Mouse (Mus musculus): ENCODE data around the gene Cabp4. TPM values are rescaled to one million over a fixed set of nuclear protein-coding genes. Genes with fewer than 3 reads are reported as not detected.

Gene Cabp4
- polyA plus RNA-seq, 1 experiment, result 2.2 TPM

GRCm38 (mm10) chr19:4118350-4118749 is 25.5 kb downstream of the Cabp4 start:
- Histone ChIP-seq H3K36me3 (ENCODE audit: control insufficient read depth, insufficient read depth, low read length) (peaks cover 21% of the 10 kb centered on the region), H3K27ac (ENCODE audit: insufficient read depth, low read length) (peak overlapping the region; percentile 72), H3K4me3 (ENCODE audit: extremely low read depth, insufficient read depth, insufficient read length) (no peak overlapping the region), H3K4me1 (ENCODE audit: control insufficient read depth, insufficient read depth, insufficient read length) (peaks cover 35% of the 10 kb centered on the region), H3K27me3 (ENCODE audit: control insufficient read depth, insufficient read depth, low read length) (no peaks in the 10 kb centered on the region)
- TF ChIP-seq POLR2A (IDR thresholded peaks at IDR 0.05; ENCODE audit: low read depth, low read length) (no peak), CTCF (IDR thresholded peaks at IDR 0.05; ENCODE audit: extremely low read depth, insufficient read depth, insufficient read length, insufficient replicate concordance) (no peak)
- no peak for DNase-seq (ENCODE audit: low read depth in 1 of 2, low spot score in 2 of 2)
- WGBS, result 80% methylated on average over 2 of the region's 2 CpGs

DNA sequence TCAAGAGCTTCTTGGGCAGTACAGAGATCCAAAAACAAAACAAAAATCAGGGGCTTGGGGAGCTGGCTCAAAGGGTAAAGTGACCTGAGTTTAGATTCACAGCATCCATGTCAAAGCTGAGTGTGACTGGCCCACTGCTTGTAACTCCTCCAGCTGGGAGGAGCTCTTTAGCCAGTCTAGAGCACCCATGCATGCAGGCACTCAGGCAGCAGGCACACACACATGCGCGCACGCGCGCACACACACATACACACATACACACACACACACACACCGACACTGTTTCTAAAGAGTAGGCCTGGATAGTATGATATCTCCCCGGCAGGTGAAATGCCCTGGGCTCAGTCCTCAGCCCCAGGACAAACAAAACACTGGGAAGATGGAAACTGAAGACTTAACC is 26.8 kb downstream of the Cabp4 start:
- WGBS, result 57% methylated on average over 7 of the region's 7 CpGs
- peaks cover 29% of the 10 kb centered on the region for H3K36me3 ChIP-seq (ENCODE audit: control insufficient read depth, insufficient read depth, low read length)
- H3K4me3 ChIP-seq (ENCODE audit: extremely low read depth, insufficient read depth, insufficient read length), result no peak overlapping the region
- TF ChIP-seq POLR2A (IDR thresholded peaks at IDR 0.05; ENCODE audit: low read depth, low read length) (no peak), CTCF (IDR thresholded peaks at IDR 0.05; ENCODE audit: extremely low read depth, insufficient read depth, insufficient read length, insufficient replicate concordance) (no peak)
- H3K27me3 ChIP-seq (ENCODE audit: control insufficient read depth, insufficient read depth, low read length), result no peaks in the 10 kb centered on the region
- DNase-seq (ENCODE audit: low read depth in 1 of 2, low spot score in 2 of 2), result no peak
- H3K27ac ChIP-seq (ENCODE audit: insufficient read depth, low read length), result peak overlapping the region; percentile 15; the same call in 1 of the 2 replicates
- peaks cover 36% of the 10 kb centered on the region for H3K4me1 ChIP-seq (ENCODE audit: control insufficient read depth, insufficient read depth, insufficient read length)

GRCm38 (mm10) chr19:4115816-4116215 is 28.0 kb downstream of the Cabp4 start:
- no peak for DNase-seq (ENCODE audit: low read depth in 1 of 2, low spot score in 2 of 2)
- H3K27ac ChIP-seq (ENCODE audit: insufficient read depth, low read length), result peak overlapping the region; percentile 1; the same call in 1 of the 2 replicates
- H3K4me3 ChIP-seq (ENCODE audit: extremely low read depth, insufficient read depth, insufficient read length), result no peak overlapping the region
- peaks cover 35% of the 10 kb centered on the region for H3K4me1 ChIP-seq (ENCODE audit: control insufficient read depth, insufficient read depth, insufficient read length)
- peaks cover 38% of the 10 kb centered on the region for H3K36me3 ChIP-seq (ENCODE audit: control insufficient read depth, insufficient read depth, low read length)
- TF ChIP-seq CTCF (IDR thresholded peaks at IDR 0.05; ENCODE audit: extremely low read depth, insufficient read depth, insufficient read length, insufficient replicate concordance), result no peak
- no peak for TF ChIP-seq POLR2A (IDR thresholded peaks at IDR 0.05; ENCODE audit: low read depth, low read length)
- WGBS, result 94% methylated on average over 11 of the region's 11 CpGs
- H3K27me3 ChIP-seq (ENCODE audit: control insufficient read depth, insufficient read depth, low read length), result no peaks in the 10 kb centered on the region

DNA sequence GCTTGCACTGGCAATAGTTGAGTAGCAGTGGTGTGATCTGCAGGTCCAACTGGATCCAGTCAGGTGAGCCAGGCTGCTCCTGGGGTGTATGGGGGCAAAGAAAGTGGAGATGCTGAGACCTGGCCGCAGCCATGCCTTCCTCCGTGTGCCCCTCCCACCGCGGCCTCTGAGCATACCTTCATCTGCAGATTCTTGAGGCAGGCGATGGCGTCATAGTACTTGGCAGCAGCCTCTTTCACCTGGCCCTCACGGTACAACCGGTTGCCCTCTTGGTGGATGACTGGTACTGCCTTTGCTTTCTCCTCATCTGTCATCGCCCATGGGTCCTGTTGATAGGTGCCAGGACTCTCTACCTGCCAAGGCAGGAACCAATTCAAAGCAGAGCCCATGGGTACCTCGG is 28.7 kb downstream of the Cabp4 start:
- TF ChIP-seq POLR2A (IDR thresholded peaks at IDR 0.05; ENCODE audit: low read depth, low read length), result no peak
- TF ChIP-seq CTCF (IDR thresholded peaks at IDR 0.05; ENCODE audit: extremely low read depth, insufficient read depth, insufficient read length, insufficient replicate concordance), result no peak
- H3K27ac ChIP-seq (ENCODE audit: insufficient read depth, low read length), result peak overlapping the region; percentile 95
- no peaks in the 10 kb centered on the region for H3K27me3 ChIP-seq (ENCODE audit: control insufficient read depth, insufficient read depth, low read length)
- H3K36me3 ChIP-seq (ENCODE audit: control insufficient read depth, insufficient read depth, low read length), result peaks cover 41% of the 10 kb centered on the region
- DNase-seq (ENCODE audit: low read depth in 1 of 2, low spot score in 2 of 2), result no peak
- WGBS, result 96% methylated on average over 10 of the region's 10 CpGs
- peaks cover 29% of the 10 kb centered on the region for H3K4me1 ChIP-seq (ENCODE audit: control insufficient read depth, insufficient read depth, insufficient read length)
- no peak overlapping the region for H3K4me3 ChIP-seq (ENCODE audit: extremely low read depth, insufficient read depth, insufficient read length)

DNA sequence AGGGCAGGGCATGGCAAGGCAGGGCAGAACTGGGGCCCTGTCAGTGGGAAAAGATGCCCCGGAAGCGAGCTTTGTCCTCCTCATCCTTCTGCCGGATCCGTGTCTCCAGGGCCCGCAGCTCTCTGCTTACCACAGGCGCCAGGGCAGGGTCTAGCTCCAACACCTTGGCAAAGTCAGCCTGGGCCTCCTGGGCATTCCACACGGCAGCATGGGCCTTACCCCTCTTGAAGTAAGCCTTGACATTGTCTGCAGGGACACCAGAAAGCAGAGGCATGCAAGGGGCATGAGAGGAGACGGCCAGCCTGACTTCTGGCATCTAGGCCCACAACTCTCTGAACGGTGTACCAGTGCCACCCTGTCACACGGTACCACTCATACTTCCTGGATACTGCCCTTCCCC is 29.3 kb downstream of the Cabp4 start:
- Histone ChIP-seq H3K27me3 (ENCODE audit: control insufficient read depth, insufficient read depth, low read length) (no peaks in the 10 kb centered on the region), H3K36me3 (ENCODE audit: control insufficient read depth, insufficient read depth, low read length) (peaks cover 41% of the 10 kb centered on the region), H3K27ac (ENCODE audit: insufficient read depth, low read length) (peak overlapping the region; percentile 95), H3K4me3 (ENCODE audit: extremely low read depth, insufficient read depth, insufficient read length) (no peak overlapping the region), H3K4me1 (ENCODE audit: control insufficient read depth, insufficient read depth, insufficient read length) (peaks cover 27% of the 10 kb centered on the region)
- DNase-seq (ENCODE audit: low read depth in 1 of 2, low spot score in 2 of 2), result no peak
- WGBS, result 78% methylated on average over 10 of the region's 10 CpGs
- TF ChIP-seq POLR2A (IDR thresholded peaks at IDR 0.05; ENCODE audit: low read depth, low read length) (no peak), CTCF (IDR thresholded peaks at IDR 0.05; ENCODE audit: extremely low read depth, insufficient read depth, insufficient read length, insufficient replicate concordance) (no peak)

- WGBS, result under 1% methylated on average over 5 of the region's 5 CpGs
- H3K27me3 ChIP-seq (ENCODE audit: control insufficient read depth, insufficient read depth, low read length), result no peaks in the 10 kb centered on the region
- no peak overlapping the region for H3K4me3 ChIP-seq (ENCODE audit: extremely low read depth, insufficient read depth, insufficient read length)
- H3K4me1 ChIP-seq (ENCODE audit: control insufficient read depth, insufficient read depth, insufficient read length), result peaks cover 27% of the 10 kb centered on the region
- peaks cover 41% of the 10 kb centered on the region for H3K36me3 ChIP-seq (ENCODE audit: control insufficient read depth, insufficient read depth, low read length)
- peak in 1 of 2 experiments; percentile 69 for DNase-seq (ENCODE audit: low read depth in 1 of 2, low spot score in 2 of 2)
- H3K27ac ChIP-seq (ENCODE audit: insufficient read depth, low read length), result peak overlapping the region; percentile 95
- TF ChIP-seq POLR2A (IDR thresholded peaks at IDR 0.05; ENCODE audit: low read depth, low read length), result no peak
- TF ChIP-seq CTCF (IDR thresholded peaks at IDR 0.05; ENCODE audit: extremely low read depth, insufficient read depth, insufficient read length, insufficient replicate concordance), result no peak
Measured at GRCm38 (mm10) chr19:4113806-4114230, 30.0 kb downstream of the Cabp4 start.

DNA sequence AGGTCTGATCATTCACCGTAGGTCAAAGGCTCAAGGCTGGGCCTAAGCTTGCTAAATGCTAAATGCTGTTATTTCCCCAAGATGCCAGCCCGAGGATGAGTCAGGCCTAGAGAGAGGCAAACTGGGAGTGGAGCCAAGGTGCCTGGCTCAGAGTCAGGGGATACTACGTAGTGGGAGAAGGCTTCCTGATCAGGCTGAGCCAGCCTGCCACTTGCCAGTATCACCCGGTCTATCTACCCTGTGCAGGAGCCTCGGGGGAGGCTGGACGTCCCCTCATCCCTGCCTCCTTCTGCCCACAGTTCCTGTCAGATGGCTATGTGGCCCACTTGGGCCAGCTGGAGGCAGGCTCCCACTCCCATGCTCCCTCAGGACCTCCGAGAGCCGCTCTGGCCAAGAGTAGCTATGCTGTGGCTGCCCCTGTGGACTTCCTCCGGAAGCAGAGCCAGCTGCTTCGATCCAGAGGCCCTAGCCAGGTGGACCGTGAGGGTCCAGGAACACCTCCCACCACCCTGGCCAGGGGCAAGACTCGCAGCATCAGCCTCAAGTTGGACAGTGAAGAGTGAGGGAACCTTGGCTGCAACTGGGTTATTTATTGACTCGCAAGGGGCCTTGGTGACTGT is 30.5 kb downstream of the Cabp4 start:
- WGBS, result 6% methylated on average over 13 of the region's 13 CpGs
- TF ChIP-seq POLR2A (IDR thresholded peaks at IDR 0.05; ENCODE audit: low read depth, low read length), result no peak
- TF ChIP-seq CTCF (IDR thresholded peaks at IDR 0.05; ENCODE audit: extremely low read depth, insufficient read depth, insufficient read length, insufficient replicate concordance), result no peak
- peaks cover 27% of the 10 kb centered on the region for H3K4me1 ChIP-seq (ENCODE audit: control insufficient read depth, insufficient read depth, insufficient read length)
- H3K36me3 ChIP-seq (ENCODE audit: control insufficient read depth, insufficient read depth, low read length), result peaks cover 44% of the 10 kb centered on the region
- H3K27ac ChIP-seq (ENCODE audit: insufficient read depth, low read length), result peak overlapping the region; percentile 95
- no peak overlapping the region for H3K4me3 ChIP-seq (ENCODE audit: extremely low read depth, insufficient read depth, insufficient read length)
- peak in 1 of 2 experiments; percentile 35 for DNase-seq (ENCODE audit: low read depth in 1 of 2, low spot score in 2 of 2)
- no peaks in the 10 kb centered on the region for H3K27me3 ChIP-seq (ENCODE audit: control insufficient read depth, insufficient read depth, low read length)
